ENCODE assay signal across 9 mouse cellular contexts in genomic region chr2:166426960-166427359, GRCm38 (mm10).
DNase-seq lines count a peak whose midpoint lies in the region; ATAC-seq and TF ChIP-seq lines count a peak whose summit lies in the region.
"Had no signal": no experiment of that assay in that cellular context is flagged by ENCODE, and none has a peak within 500 bp of the region (broad histone marks: within the 10 kb centered on the region; RNA-seq: fewer than 3 reads in every experiment).

No protein-coding gene starts in this region.

- no peak overlapping the region for H3K4me3 ChIP-seq in embryonic facial prominence, embryonic 11.5 days (ENCODE audit: low read depth, low read length)
- no peak overlapping the region for H3K4me3 ChIP-seq in lung, embryonic 14.5 days (ENCODE audit: low read depth, low read length)
- H3K4me3 ChIP-seq: neural tube, embryonic 12.5 days had no signal

- peak; percentile 96 for DNase-seq in heart, adult 11 months
- DNase-seq in heart, postnatal 25 days (ENCODE audit: low spot score), result no peak
- peak; percentile 95 for DNase-seq in embryonic facial prominence, embryonic 11.5 days (ENCODE audit: low spot score)
- DNase-seq in heart, postnatal 10 days, result peak; percentile 86
- DNase-seq in lung, embryonic 14.5 days, result peak; percentile 88
- no peak for DNase-seq in cerebellum, postnatal 4 days (ENCODE audit: low spot score in 2 of 2)
- no peak for DNase-seq in spleen, postnatal 10 days (ENCODE audit: low spot score in 2 of 2)
- no peak for DNase-seq in left cerebral cortex, postnatal 14 days (ENCODE audit: low spot score in 2 of 2)

- no peak overlapping the region for H3K4me2 ChIP-seq in embryonic facial prominence, embryonic 11.5 days (ENCODE audit: low read depth, low read length)
- H3K4me2 ChIP-seq in lung, embryonic 14.5 days, result 0 out of 2 replicates have a peak overlapping the region, but pooled peaks have one; percentile 15
- H3K4me2 ChIP-seq: neural tube, embryonic 12.5 days had no signal

- no peaks in the 10 kb centered on the region for H3K9me3 ChIP-seq in embryonic facial prominence, embryonic 11.5 days (replicated peaks; ENCODE audit: control insufficient read depth, low read length)
- H3K9me3 ChIP-seq in lung, embryonic 14.5 days (ENCODE audit: low read depth, low read length), result no peaks in the 10 kb centered on the region
- H3K9me3 ChIP-seq: neural tube, embryonic 12.5 days had no signal

- peak overlapping the region; percentile 47 for H3K27ac ChIP-seq in embryonic facial prominence, embryonic 11.5 days (replicated peaks; ENCODE audit: low read depth, low read length)
- H3K27ac ChIP-seq in lung, embryonic 14.5 days (ENCODE audit: low read depth), result peak overlapping the region; percentile 46; the same call in 1 of the 2 replicates
- H3K27ac ChIP-seq: neural tube, embryonic 12.5 days had no signal

- WGBS in embryonic facial prominence, embryonic 11.5 days, result 15% methylated on average over 10 of the region's 10 CpGs
- WGBS in lung, embryonic 14.5 days, result 8% methylated on average over 10 of the region's 10 CpGs

- H3K27me3 ChIP-seq in embryonic facial prominence, embryonic 11.5 days (ENCODE audit: control insufficient read depth, insufficient read depth, low read length), result no peaks in the 10 kb centered on the region
- H3K27me3 ChIP-seq in lung, embryonic 14.5 days (ENCODE audit: insufficient read depth, low read length), result no peaks in the 10 kb centered on the region

- H3K4me1 ChIP-seq in embryonic facial prominence, embryonic 11.5 days (ENCODE audit: control insufficient read depth, insufficient read depth, low read length), result peaks cover 3% of the 10 kb centered on the region; the same call in 1 of the 2 replicates
- H3K4me1 ChIP-seq in lung, embryonic 14.5 days (ENCODE audit: insufficient read depth), result peaks cover 14% of the 10 kb centered on the region

- H3K9ac ChIP-seq in embryonic facial prominence, embryonic 11.5 days (replicated peaks; ENCODE audit: low read length), result no peak overlapping the region
- H3K9ac ChIP-seq in lung, embryonic 14.5 days, result no peak overlapping the region
- H3K9ac ChIP-seq: neural tube, embryonic 12.5 days had no signal

- intact Hi-C loops in heart, postnatal 25 days (cut with DNase I), result no loop called here
- intact Hi-C loops in heart, postnatal 10 days (cut with DNase I), result loop anchor here (5.0 kb wide), 1 partner anchor 95 kb away; no protein-coding TSS in a partner anchor
- intact Hi-C loops in left cerebral cortex, postnatal 14 days (cut with DNase I), result no loop called here

- TF ChIP-seq CTCF in lung, embryonic 14.5 days (IDR thresholded peaks at IDR 0.05; ENCODE audit: low read depth), result no peak

- ATAC-seq in embryonic facial prominence, embryonic 11.5 days (replicated peaks; ENCODE audit: insufficient number of reproducible peaks, low FRiP score, low TSS enrichment, low read depth), result peak; percentile 81
- ATAC-seq in lung, embryonic 14.5 days (ENCODE audit: insufficient read depth), result peak; percentile 84

- H3K36me3 ChIP-seq in embryonic facial prominence, embryonic 11.5 days (replicated peaks; ENCODE audit: control insufficient read depth, insufficient read depth, low read depth, low read length), result no peaks in the 10 kb centered on the region
- H3K36me3 ChIP-seq in lung, embryonic 14.5 days (ENCODE audit: insufficient read depth), result no peaks in the 10 kb centered on the region
- H3K36me3 ChIP-seq: neural tube, embryonic 12.5 days had no signal

Comparison
In these comparisons a context has a peak if more than half of its experiments do, and no peak if none do; other contexts are left out.
1. DNase-seq: peak in heart, adult 11 months (single experiment), embryonic facial prominence, embryonic 11.5 days (single experiment), heart, postnatal 10 days (2 of 2) and lung, embryonic 14.5 days (single experiment); none in heart, postnatal 25 days (single experiment), cerebellum, postnatal 4 days (0 of 2), spleen, postnatal 10 days (0 of 2) and left cerebral cortex, postnatal 14 days (0 of 2).